ENCODE assay signal across 32 mouse cellular contexts in genomic region chr6:48895941-48896340, GRCm38 (mm10). TPM values are rescaled to one million over a fixed set of nuclear protein-coding genes. Genes with fewer than 3 reads are reported as not detected.
A peak's percentile ranks its signal among the peaks of the same experiment; 100 is the strongest.
DNase-seq lines count a peak whose midpoint lies in the region; ATAC-seq and TF ChIP-seq lines count a peak whose summit lies in the region.
"Had no signal": no experiment of that assay in that cellular context is flagged by ENCODE, and none has a peak within 500 bp of the region (broad histone marks: within the 10 kb centered on the region; RNA-seq: fewer than 3 reads in every experiment).

No protein-coding gene starts in this region.

- H3K9ac ChIP-seq in kidney, embryonic 15.5 days: no peak overlapping the region
- H3K9ac ChIP-seq: embryonic facial prominence, embryonic 12.5 days; heart, embryonic 12.5 days; hindbrain, embryonic 13.5 days; limb, embryonic 15.5 days; liver, embryonic 14.5 days; lung, embryonic 14.5 days; neural tube, embryonic 12.5 days had no signal

- H3K36me3 ChIP-seq in kidney, embryonic 15.5 days: no peaks in the 10 kb centered on the region
- H3K36me3 ChIP-seq: embryonic facial prominence, embryonic 12.5 days; heart, embryonic 12.5 days; hindbrain, embryonic 13.5 days; limb, embryonic 10.5 days; limb, embryonic 15.5 days; neural tube, embryonic 12.5 days had no signal

- 76% methylated on average over 5 of the region's 5 CpGs for WGBS in kidney, embryonic 15.5 days

- peak; percentile 86 for DNase-seq in kidney, adult 9 months
- DNase-seq in kidney, postnatal 4 days: no peak
- DNase-seq in R1 (ENCODE audit: low read depth, low spot score): peak; percentile 40
- DNase-seq in yolk sac, embryonic 10.5 days (ENCODE audit: low spot score): peak; percentile 27
- DNase-seq in layer of hippocampus, adult 2 months (ENCODE audit: low spot score in 2 of 2): no peak
- DNase-seq in gastrocnemius, postnatal 10 days: no peak
- DNase-seq: adrenal gland, adult 8-10 months; cerebellum, adult 9-10 months; cerebellum, postnatal 36 days; embryo, embryonic 11 days; gastrocnemius, postnatal 36 days; heart, adult 2 months; heart, postnatal 4 days; layer of hippocampus, postnatal 36 days; lung, embryonic 14.5 days; lung, postnatal 14 days; right cerebral cortex, postnatal 4 days; thymus, adult 2 months; thymus, postnatal 36 days had no signal

- no peak for TF ChIP-seq CTCF in layer of hippocampus, adult 2 months (conservative IDR thresholded peaks at IDR 0.05)

- H3K4me3 ChIP-seq in kidney, embryonic 15.5 days (replicated peaks): no peak overlapping the region
- no peak overlapping the region for H3K4me3 ChIP-seq in layer of hippocampus, adult 2 months
- H3K4me3 ChIP-seq: embryonic facial prominence, embryonic 12.5 days; heart, adult 2 months; heart, embryonic 12.5 days; hindbrain, embryonic 13.5 days; limb, embryonic 10.5 days; limb, embryonic 15.5 days; myocyte; neural tube, embryonic 12.5 days had no signal

- peak; percentile 71 for ATAC-seq in kidney, embryonic 15.5 days (replicated peaks; ENCODE audit: low FRiP score)
- ATAC-seq: forebrain, embryonic 14.5 days; midbrain, embryonic 16.5 days had no signal

- peaks cover 5% of the 10 kb centered on the region for H3K4me1 ChIP-seq in kidney, embryonic 15.5 days
- H3K4me1 ChIP-seq: embryonic facial prominence, embryonic 12.5 days; hindbrain, embryonic 13.5 days; limb, embryonic 10.5 days; limb, embryonic 15.5 days; neural tube, embryonic 12.5 days had no signal

- no peaks in the 10 kb centered on the region for H3K27me3 ChIP-seq in kidney, embryonic 15.5 days
- H3K27me3 ChIP-seq: embryonic facial prominence, embryonic 12.5 days; heart, embryonic 12.5 days; hindbrain, embryonic 13.5 days; limb, embryonic 15.5 days; neural tube, embryonic 12.5 days had no signal

- 0 out of 2 replicates have a peak, but pooled peaks cover 3% of the 10 kb centered on the region for H3K9me3 ChIP-seq in kidney, embryonic 15.5 days (replicated peaks)
- H3K9me3 ChIP-seq: embryonic facial prominence, embryonic 12.5 days; heart, embryonic 12.5 days; limb, embryonic 10.5 days; limb, embryonic 15.5 days had no signal

- H3K27ac ChIP-seq in kidney, embryonic 15.5 days: peak overlapping the region; percentile 94
- H3K27ac ChIP-seq in layer of hippocampus, adult 2 months: no peak overlapping the region
- H3K27ac ChIP-seq: embryonic facial prominence, embryonic 12.5 days; heart, adult 2 months; hindbrain, embryonic 13.5 days; limb, embryonic 10.5 days; limb, embryonic 15.5 days; liver, embryonic 14.5 days; neural tube, embryonic 12.5 days had no signal

- no peak overlapping the region for H3K4me2 ChIP-seq in kidney, embryonic 15.5 days
- H3K4me2 ChIP-seq: embryonic facial prominence, embryonic 12.5 days; heart, embryonic 12.5 days; hindbrain, embryonic 13.5 days; limb, embryonic 15.5 days; lung, embryonic 14.5 days; neural tube, embryonic 12.5 days had no signal

RNA-seq across cellular contexts. Expression of gene Aoc1, which starts 23.2 kb away (rescaled TPM):
- polyA plus RNA-seq in kidney, embryonic 15.5 days (2015; fragmentation: Nextera tagmentation; extraction: Ambion mirVana): 2.6 and 3.4 TPM in 2 replicates
- total RNA-seq in layer of hippocampus, adult 2 months (2021): not detected
- total RNA-seq in gastrocnemius, postnatal 10 days (2021): not detected
- total RNA-seq: adrenal gland, adult 8-10 months; gastrocnemius, postnatal 36 days; heart, adult 2 months; heart, postnatal 4 days; layer of hippocampus, postnatal 36 days; left cerebral cortex, postnatal 10 days had no signal
- polyA plus RNA-seq: embryonic facial prominence, embryonic 12.5 days; forebrain, embryonic 14.5 days; heart, embryonic 12.5 days; heart, postnatal 0 days; hindbrain, embryonic 13.5 days; limb, embryonic 10.5 days; limb, embryonic 15.5 days; liver, embryonic 14.5 days; lung, embryonic 14.5 days; midbrain, embryonic 16.5 days; myocyte had no signal

RNA-seq across cellular contexts. Expression of gene 1600015I10Rik, which starts 33.8 kb away (rescaled TPM):
- polyA plus RNA-seq in kidney, embryonic 15.5 days (2015; fragmentation: Nextera tagmentation; extraction: Ambion mirVana): not detected in 2 replicates
- total RNA-seq in layer of hippocampus, adult 2 months (2021): not detected
- total RNA-seq in gastrocnemius, postnatal 10 days (2021): not detected
- total RNA-seq: adrenal gland, adult 8-10 months; gastrocnemius, postnatal 36 days; heart, adult 2 months; heart, postnatal 4 days; layer of hippocampus, postnatal 36 days; left cerebral cortex, postnatal 10 days had no signal
- polyA plus RNA-seq: embryonic facial prominence, embryonic 12.5 days; forebrain, embryonic 14.5 days; hindbrain, embryonic 13.5 days; limb, embryonic 10.5 days; liver, embryonic 14.5 days; lung, embryonic 14.5 days; midbrain, embryonic 16.5 days; myocyte; neural tube, embryonic 12.5 days had no signal

RNA-seq across cellular contexts. Expression of gene Tmem176b, which starts 54.6 kb away (rescaled TPM):
- 353 and 363 TPM in 2 replicates for polyA plus RNA-seq in kidney, embryonic 15.5 days (2015; fragmentation: Nextera tagmentation; extraction: Ambion mirVana)
- 10 to 100 TPM; 51.4 to 57.1 TPM for total RNA-seq in layer of hippocampus, adult 2 months (2021)
- total RNA-seq in gastrocnemius, postnatal 10 days (2021): 10 to 100 TPM; 32.9 to 45.7 TPM

RNA-seq across cellular contexts. Expression of gene Tmem176a, which starts 55.2 kb away (rescaled TPM):
- 148 and 153 TPM in 2 replicates for polyA plus RNA-seq in kidney, embryonic 15.5 days (2015; fragmentation: Nextera tagmentation; extraction: Ambion mirVana)
- total RNA-seq in layer of hippocampus, adult 2 months (2021): 10 to 100 TPM; 26.0 to 30.7 TPM
- 10 to 100 TPM; 10.8 to 15.2 TPM for total RNA-seq in gastrocnemius, postnatal 10 days (2021)

Comparison
In these comparisons a context has a peak if more than half of its experiments do, and no peak if none do; other contexts are left out.
1. DNase-seq: peak in kidney, adult 9 months (single experiment), R1 (single experiment) and yolk sac, embryonic 10.5 days (single experiment); none in kidney, postnatal 4 days (0 of 2), layer of hippocampus, adult 2 months (0 of 2) and gastrocnemius, postnatal 10 days (single experiment).